8 mouse cellular contexts compared by ENCODE assay signal in the genomic region with DNA sequence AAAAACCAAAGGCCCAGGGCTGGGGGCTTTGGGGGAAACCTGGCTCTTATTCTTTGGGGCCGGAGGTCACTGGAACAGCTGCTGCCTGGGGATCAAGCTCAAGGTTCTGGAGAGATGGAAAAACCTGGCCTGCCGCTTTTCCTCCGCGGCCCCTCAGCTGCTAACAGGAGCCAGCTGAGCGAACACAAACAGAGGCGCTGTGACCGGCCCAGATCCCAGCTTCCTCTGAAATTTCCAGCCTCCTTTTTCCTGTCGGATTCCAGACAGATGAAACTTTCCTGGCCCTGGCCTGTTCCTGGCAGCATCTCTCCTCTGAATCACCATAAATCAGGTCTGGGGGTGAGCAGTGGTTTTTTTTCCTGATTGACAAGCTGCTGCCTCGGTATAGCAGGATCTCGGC. TPM values are rescaled to one million over a fixed set of nuclear protein-coding genes. Genes with fewer than 3 reads are reported as not detected.
A peak's percentile ranks its signal among the peaks of the same experiment; 100 is the strongest.
DNase-seq lines count a peak whose midpoint lies in the region; ATAC-seq lines count a peak whose summit lies in the region.

No protein-coding gene starts in this region.

- no peak for ATAC-seq in limb, embryonic 12.5 days (ENCODE audit: insufficient number of reproducible peaks, insufficient read depth, low FRiP score, low TSS enrichment, low read depth)
- ATAC-seq in megakaryocyte-erythroid progenitor cell, adult 5-6 weeks (replicated peaks; ENCODE audit: low FRiP score, low TSS enrichment, poor library complexity, severe bottlenecking): no peak

- no peak overlapping the region for H3K9ac ChIP-seq in limb, embryonic 12.5 days (replicated peaks)

- H3K4me2 ChIP-seq in limb, embryonic 12.5 days: peak overlapping the region; percentile 25

- peaks cover 28% of the 10 kb centered on the region for H3K4me1 ChIP-seq in limb, embryonic 12.5 days (replicated peaks)

- WGBS in limb, embryonic 12.5 days: 5% methylated on average over 10 of the region's 10 CpGs

- H3K9me3 ChIP-seq in limb, embryonic 12.5 days: no peaks in the 10 kb centered on the region

- intact Hi-C loops in heart, postnatal 36 days (cut with DNase I): no loop called here

- H3K4me3 ChIP-seq in limb, embryonic 12.5 days (replicated peaks): no peak overlapping the region

- H3K27ac ChIP-seq in limb, embryonic 12.5 days: peak overlapping the region; percentile 89

- peak; percentile 13 to 39 for DNase-seq in adrenal gland, adult (ENCODE audit: inconsistent age in 2 of 2, low spot score in 1 of 2)
- DNase-seq in adrenal gland, adult 18-20 months (ENCODE audit: low spot score in 2 of 2): no peak
- DNase-seq in fibroblast of lung, adult 2 months (ENCODE audit: low read depth): peak; percentile 75
- DNase-seq in heart, postnatal 36 days: peak; percentile 60 to 63
- DNase-seq in thymus, postnatal 36 days: no peak
- DNase-seq in testis, postnatal 14 days (ENCODE audit: low spot score): no peak

- no peaks in the 10 kb centered on the region for H3K27me3 ChIP-seq in limb, embryonic 12.5 days

- H3K36me3 ChIP-seq in limb, embryonic 12.5 days: no peaks in the 10 kb centered on the region

RNA-seq across cellular contexts. Expression of a gene that starts 44.9 kb away (rescaled TPM):
- total RNA-seq in adrenal gland, adult 18-20 months (2021): 1 to 10 TPM in 1 of 2 experiments, under 1 TPM in 1; 0.77 to 2.0 TPM
- total RNA-seq in heart, postnatal 36 days (2021): under 1 TPM; 0.19 TPM
- polyA plus RNA-seq in limb, embryonic 12.5 days (2016; fragmentation: Nextera tagmentation; extraction: Ambion mirVana): 22.9 and 26.2 TPM in 2 replicates
- not detected in 2 replicates for total RNA-seq in megakaryocyte-erythroid progenitor cell, adult 5-6 weeks (2014; fragmentation: Nextera tagmentation)
- not detected in 2 replicates for total RNA-seq in megakaryocyte-erythroid progenitor cell, adult 5-6 weeks (2017)

Comparison
In these comparisons a context has a peak if more than half of its experiments do, and no peak if none do; other contexts are left out.
1. DNase-seq: peak in adrenal gland, adult (2 of 2), fibroblast of lung, adult 2 months (single experiment) and heart, postnatal 36 days (2 of 2); none in adrenal gland, adult 18-20 months (0 of 2), thymus, postnatal 36 days (0 of 2) and testis, postnatal 14 days (single experiment).